Mouse (Mus musculus): ENCODE measurements around the gene Trim34b.
"Not testable (repeated sequence)": the region's sequence is repeated elsewhere in the genome, so short reads cannot be mapped to it uniquely, and the experiment has no call there.

Trim34b gene

GRCm38 (mm10) chr7:104329171-104329570 is at the start of gene Trim34b:
Gene Trim34b (plus strand): TSS chr7:104329471.
- not testable (repeated sequence) for DNase-seq

GRCm38 (mm10) chr7:104287576-104288443 is 41.5 kb upstream of the Trim34b start, which contains the start of gene Trim5:
Gene Trim5 (minus strand): TSS chr7:104288094.
- peak; percentile 32 for DNase-seq

- no peak for DNase-seq
Observed at GRCm38 (mm10) chr7:104290641-104291040, 38.6 kb upstream of the Trim34b start.

GRCm38 (mm10) chr7:104291638-104292400 is 37.5 kb upstream of the Trim34b start:
- no peak for DNase-seq

GRCm38 (mm10) chr7:104314796-104315353 is 14.4 kb upstream of the Trim34b start:
- DNase-seq, result peak; percentile 25

- DNase-seq, result not testable (repeated sequence)
Observed at GRCm38 (mm10) chr7:104315369-104316080, 13.7 kb upstream of the Trim34b start, which contains the start of gene Trim12a. Gene Trim12a (minus strand): TSS chr7:104315466.

GRCm38 (mm10) chr7:104322028-104322427 is 7.2 kb upstream of the Trim34b start:
- DNase-seq, result no peak

- not testable (repeated sequence) for DNase-seq
Observed at GRCm38 (mm10) chr7:104335547-104335946, 6.3 kb downstream of the Trim34b start.

- not testable (repeated sequence) for DNase-seq
Observed at GRCm38 (mm10) chr7:104340744-104341143, 11.5 kb downstream of the Trim34b start.

GRCm38 (mm10) chr7:104348043-104348442 is 18.8 kb downstream of the Trim34b start:
- DNase-seq, result not testable (repeated sequence)

- peak; percentile 93 for DNase-seq
Observed at GRCm38 (mm10) chr7:104352717-104353599, 23.7 kb downstream of the Trim34b start, which contains the start of gene Trim12c. Gene Trim12c (minus strand): TSS chr7:104353362.

- no peak for DNase-seq
Observed at GRCm38 (mm10) chr7:104353600-104353967, 24.3 kb downstream of the Trim34b start.

- no peak for DNase-seq
Observed at GRCm38 (mm10) chr7:104366339-104366738, 37.1 kb downstream of the Trim34b start.

- peak; percentile 69 for DNase-seq
Observed at GRCm38 (mm10) chr7:104369736-104370414, 40.6 kb downstream of the Trim34b start, which contains the start of gene Trim30b. Gene Trim30b (minus strand): TSS chr7:104369884.
